Mouse (Mus musculus) regulatory T cell (primary cell): ENCODE results near the gene Yap1.

Source experiments
- in situ Hi-C: fragments of 300-600 bp; cut with MboI, MseI; formaldehyde crosslinking; loops from one replicate; pipeline ENCODE4 v1.15.1; 2025; ENCODE audit warnings: high pct_unique_total_duplicates

Yap1 gene

DNA sequence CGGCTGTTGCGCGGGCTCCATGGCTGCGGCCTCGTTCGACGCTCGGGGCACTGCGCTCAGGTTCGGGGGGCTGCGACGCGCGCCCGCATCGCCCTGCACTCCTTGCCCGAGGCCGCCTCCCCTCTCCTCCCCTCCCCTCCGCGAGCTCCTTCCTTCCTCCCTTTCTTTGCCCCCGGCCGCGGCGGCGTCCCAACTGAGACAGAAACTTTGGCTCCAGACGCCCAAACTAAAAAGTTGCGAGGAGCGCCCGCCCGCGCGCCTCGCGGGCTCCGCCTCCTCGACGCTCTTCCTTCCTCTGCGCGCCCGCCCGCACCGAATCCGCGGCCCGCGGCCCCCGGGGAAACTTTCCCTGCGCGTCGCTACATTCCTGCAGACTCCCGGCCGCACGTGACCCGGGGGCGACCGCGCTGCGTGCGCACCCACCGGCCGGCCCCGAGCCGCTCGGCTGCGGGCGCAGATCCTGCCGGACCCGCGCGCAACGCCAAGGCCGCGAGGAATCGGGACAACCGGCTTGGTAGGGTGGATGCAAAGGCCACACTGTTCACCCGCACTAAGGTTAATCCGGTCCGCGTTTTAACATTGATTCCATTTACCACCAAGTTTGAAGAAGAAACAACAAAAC is at the start of gene Yap1:
Yap1 (minus strand) TSS at position 227 of the 622 bp plus-strand sequence.
- in situ Hi-C loops = no loop called here

DNA sequence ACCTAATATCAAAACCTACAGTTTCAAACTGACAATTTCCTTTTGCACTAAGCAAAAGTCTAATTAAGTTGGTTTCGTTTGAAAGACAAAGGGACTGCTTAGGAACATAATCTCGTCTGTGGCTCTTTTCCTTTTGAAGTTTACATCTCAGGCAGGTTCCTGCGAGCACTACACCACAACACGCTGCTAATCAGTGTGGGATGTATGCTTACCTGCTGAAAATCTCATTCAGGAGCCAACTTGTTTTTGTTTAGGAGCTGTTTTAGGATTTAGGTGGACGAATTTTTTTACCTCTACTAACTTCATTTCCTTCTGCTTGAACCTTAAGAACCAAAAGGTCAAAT is 38.6 kb upstream of the Yap1 start:
- in situ Hi-C loops = no loop called here

GRCm38 (mm10) chr9:8042338-8043043 is 38.1 kb upstream of the Yap1 start, which contains the start of gene Cfap300:
Gene Cfap300, minus strand, starts transcription at chr9:8042823.
- in situ Hi-C loops = no loop called here

DNA sequence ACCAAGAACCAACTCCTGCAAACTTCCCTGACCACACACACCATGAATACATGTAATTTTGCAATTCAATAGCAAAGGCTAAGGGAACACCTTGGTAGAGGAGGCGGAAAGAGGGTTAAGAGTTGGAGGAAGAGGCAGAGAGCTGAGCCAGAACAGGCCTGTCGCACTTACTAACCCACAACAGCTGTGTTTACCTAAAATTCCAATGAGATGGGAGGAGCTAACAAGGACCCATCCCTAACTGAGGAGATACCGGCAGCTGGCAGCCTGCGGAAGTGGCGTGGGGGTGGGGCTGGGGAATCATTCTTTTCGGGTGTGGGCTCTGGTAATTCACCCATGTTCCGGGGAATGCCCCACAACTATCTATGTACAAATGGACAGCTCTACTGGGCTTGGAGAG is 31.1 kb upstream of the Yap1 start:
- in situ Hi-C loops = no loop called here

GRCm38 (mm10) chr9:8035091-8035490 is 30.7 kb upstream of the Yap1 start:
- in situ Hi-C loops = no loop called here

GRCm38 (mm10) chr9:8034143-8034542 is 29.7 kb upstream of the Yap1 start:
- in situ Hi-C loops = no loop called here

- in situ Hi-C loops = no loop called here
These were observed 28.5 kb upstream of the Yap1 start for GRCm38 (mm10) chr9:8032847-8033246.

DNA sequence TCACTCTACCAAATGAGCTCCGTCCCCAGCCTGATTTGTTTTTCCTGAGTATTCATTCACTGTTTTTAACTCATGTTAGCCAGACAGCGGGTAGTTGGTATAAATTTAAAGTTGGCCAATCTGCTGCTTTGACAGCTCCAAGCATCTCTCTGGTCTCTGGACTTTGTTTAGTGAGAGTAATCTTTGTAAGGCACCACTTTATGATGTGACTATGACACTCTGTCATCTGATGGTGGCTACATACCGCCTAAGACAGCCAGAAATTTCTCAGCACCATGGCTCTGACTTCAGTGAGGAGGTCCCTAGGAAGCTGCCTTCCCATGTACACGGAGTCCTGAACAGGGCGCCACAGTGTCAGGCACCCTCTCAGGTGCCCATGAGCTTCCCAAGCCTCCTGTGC is 14.2 kb upstream of the Yap1 start:
- in situ Hi-C loops = no loop called here

DNA sequence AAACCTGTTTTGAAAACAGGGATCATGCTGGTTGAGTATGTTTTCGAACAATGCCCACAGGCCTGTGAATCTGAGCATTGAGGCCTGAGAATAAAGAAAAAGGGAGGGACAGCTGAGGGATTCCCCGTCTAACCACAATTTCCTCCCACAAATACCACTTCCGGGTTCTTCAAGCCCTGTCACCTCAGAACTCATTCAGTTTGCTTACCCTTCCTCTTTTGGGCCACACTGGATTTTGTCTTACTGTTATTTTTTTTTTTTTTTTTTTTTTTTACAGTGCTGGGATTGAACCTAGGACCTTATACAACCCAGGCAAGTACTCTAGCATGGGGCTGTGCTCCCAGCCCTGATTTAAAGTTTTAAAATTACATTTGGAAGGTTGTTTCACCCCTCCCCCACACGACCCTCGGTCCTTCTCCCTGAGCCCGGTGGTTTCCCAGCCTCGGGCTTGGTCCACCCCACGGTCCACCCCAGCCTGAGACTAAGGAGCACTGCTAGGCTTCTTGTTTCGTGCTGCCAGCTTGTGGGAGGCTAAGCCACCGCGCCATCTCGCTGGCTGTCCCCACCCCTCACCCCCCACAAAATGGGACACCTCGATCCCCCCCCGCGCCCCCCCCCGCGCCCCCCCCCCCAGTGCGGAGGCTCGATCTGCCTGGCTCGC is 13.0 kb upstream of the Yap1 start:
- in situ Hi-C loops = no loop called here

- in situ Hi-C loops = no loop called here
These were observed 810 bp downstream of the Yap1 start for GRCm38 (mm10) chr9:8003301-8004271.

DNA sequence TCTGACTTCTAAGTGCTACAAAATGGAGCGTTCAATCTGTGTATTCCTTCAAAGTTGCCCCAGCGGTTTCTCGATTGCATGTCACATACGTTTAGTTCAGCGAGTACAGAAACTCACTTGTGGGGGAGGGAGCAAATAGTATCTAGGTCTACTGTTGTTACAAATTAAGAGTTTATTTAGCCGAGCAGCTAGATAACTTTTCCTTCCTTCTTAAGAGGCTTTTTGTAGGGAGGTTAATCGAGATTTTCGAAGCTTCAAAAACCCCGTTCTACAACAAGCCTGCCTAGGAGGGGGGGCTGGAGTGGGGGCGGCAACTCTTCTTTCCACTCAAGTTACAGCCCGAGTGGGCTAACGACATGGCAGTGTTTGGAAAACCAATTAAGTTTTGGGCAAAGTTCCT is 1.6 kb downstream of the Yap1 start:
- in situ Hi-C loops = no loop called here

GRCm38 (mm10) chr9:8001352-8001751 is 3.0 kb downstream of the Yap1 start:
- in situ Hi-C loops = no loop called here

GRCm38 (mm10) chr9:7994275-7994674 is 10.1 kb downstream of the Yap1 start:
- in situ Hi-C loops = no loop called here

- in situ Hi-C loops = no loop called here
These were observed 11.7 kb downstream of the Yap1 start for GRCm38 (mm10) chr9:7992651-7993050.

GRCm38 (mm10) chr9:7990897-7991296 is 13.5 kb downstream of the Yap1 start:
- in situ Hi-C loops = no loop called here

GRCm38 (mm10) chr9:7987119-7987518 is 17.3 kb downstream of the Yap1 start:
- in situ Hi-C loops = no loop called here

DNA sequence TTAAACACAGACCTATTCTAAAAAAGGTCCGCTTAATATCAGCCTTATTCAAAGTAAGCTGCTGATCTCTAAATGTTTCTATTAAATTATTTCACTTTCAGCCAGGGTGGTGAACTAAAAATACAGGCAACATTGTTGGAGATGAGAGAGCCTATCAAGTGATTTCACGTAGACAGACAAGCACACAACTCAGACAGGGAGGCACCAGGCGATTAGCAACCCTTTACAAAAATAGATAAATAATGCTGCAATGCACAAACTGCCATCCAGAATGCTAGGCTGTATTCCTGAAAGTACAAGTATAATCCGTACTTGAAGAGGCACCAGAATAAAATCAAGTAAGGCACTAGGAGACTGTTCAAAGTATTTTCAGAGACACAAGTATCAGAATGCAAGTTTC is 20.1 kb downstream of the Yap1 start:
- in situ Hi-C loops = no loop called here

- in situ Hi-C loops = no loop called here
These were observed 20.7 kb downstream of the Yap1 start for GRCm38 (mm10) chr9:7983665-7984064.

DNA sequence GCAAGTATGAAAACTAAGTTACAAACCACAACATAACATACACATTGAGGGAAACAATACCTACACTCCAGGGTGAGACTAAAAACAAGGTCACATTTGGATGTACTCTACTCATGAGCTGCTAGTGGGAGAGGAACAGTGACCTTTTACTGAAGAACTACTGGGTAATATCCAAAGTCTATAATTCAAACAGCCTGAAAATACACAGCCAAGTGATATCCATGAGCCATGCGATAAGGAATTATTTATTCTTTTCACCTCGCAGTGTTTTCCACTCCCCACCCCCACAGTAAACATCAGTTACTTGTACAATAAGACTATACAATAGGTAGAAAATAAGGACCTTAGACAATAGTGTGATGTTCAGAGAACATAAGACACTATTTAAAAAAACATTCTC is 24.2 kb downstream of the Yap1 start:
- in situ Hi-C loops = no loop called here

DNA sequence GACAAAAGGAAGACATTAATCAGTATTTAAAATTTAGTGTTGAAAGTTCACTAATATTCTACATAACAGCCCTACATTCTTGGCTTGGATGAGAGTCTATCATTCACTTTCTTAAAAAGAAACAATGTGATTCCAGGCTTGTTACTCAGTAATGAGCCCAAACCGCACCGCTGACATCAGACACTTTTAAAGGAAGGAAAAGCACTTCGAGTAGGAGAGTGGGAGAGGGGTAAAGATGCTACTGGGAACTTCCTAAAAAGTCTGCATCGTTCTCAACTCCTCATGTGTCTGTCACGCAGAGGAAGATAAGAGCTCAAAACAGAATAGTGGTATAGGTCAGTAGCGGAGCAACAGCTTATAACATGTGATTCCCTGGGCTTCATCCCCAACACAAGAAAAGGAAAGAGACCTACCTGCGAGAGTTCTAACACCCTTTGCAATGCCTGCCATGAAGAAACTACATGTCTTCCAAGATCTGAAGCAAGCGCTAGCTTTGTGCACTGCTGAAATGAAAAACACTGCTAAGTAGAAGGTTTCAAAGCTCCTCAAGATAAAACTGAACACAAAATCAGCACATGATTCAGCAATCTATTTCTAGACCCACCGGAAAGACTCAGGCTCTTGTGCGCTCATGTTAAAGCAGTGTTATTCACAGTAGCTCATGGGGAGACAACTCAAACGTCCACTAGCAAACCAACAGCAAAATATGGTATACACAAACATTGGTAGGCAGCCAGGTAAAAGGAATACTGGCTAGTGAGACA is 25.1 kb downstream of the Yap1 start:
- in situ Hi-C loops = no loop called here

- in situ Hi-C loops = no loop called here
These were observed 25.9 kb downstream of the Yap1 start for GRCm38 (mm10) chr9:7978502-7978901.
